Mouse (Mus musculus) stomach, postnatal 0 days (tissue): ENCODE data around the gene Jund. TPM values are rescaled to one million over a fixed set of nuclear protein-coding genes. Genes with fewer than 3 reads are reported as not detected.

Experiments
- ATAC-seq: fragments of 200-750 bp; cut with Nextera tagmentation; 2 replicates; pipeline ENCODE4 v1.8.0; 2017; ENCODE audit not compliant: low FRiP score, low TSS enrichment
- DNase-seq: peaks from one replicate; pipeline ENCODE4 v3.0.0-alpha.2; 2016; ENCODE audit warnings: low spot score
- H3K27ac ChIP-seq: fragments of 300-500 bp; sonication (generic); replicated peaks from 2 replicates; pipeline ENCODE4 v1.5.1; 2014; ENCODE audit warnings: mild to moderate bottlenecking, control low read depth
- H3K27me3 ChIP-seq: fragments of 300-500 bp; sonication (generic); 2 replicates; pipeline ENCODE4 v1.6.1; 2014; ENCODE audit warnings: low read length; ENCODE audit not compliant: control insufficient read depth, insufficient read depth
- H3K36me3 ChIP-seq: fragments of 300-500 bp; sonication (generic); 2 replicates; pipeline ENCODE4 v1.6.1; 2014; ENCODE audit warnings: low read length, mixed read lengths; ENCODE audit not compliant: control insufficient read depth, insufficient read depth
- H3K4me1 ChIP-seq: fragments of 300-500 bp; sonication (generic); replicated peaks from 2 replicates; pipeline ENCODE4 v1.6.1; 2014; ENCODE audit warnings: antibody characterized with exemption; ENCODE audit not compliant: control insufficient read depth, insufficient read depth
- H3K4me2 ChIP-seq: fragments of 300-500 bp; sonication (generic); replicated peaks from 2 replicates; pipeline ENCODE4 v1.6.1; 2014; ENCODE audit warnings: low read depth, mild to moderate bottlenecking, control low read depth, moderate library complexity
- H3K4me3 ChIP-seq: fragments of 300-500 bp; sonication (generic); 2 replicates; pipeline ENCODE4 v1.5.1; 2014; ENCODE audit warnings: low read depth, low read length, control low read depth
- H3K9ac ChIP-seq: fragments of 300-500 bp; sonication (generic); 2 replicates; pipeline ENCODE4 v1.6.1; 2014; ENCODE audit warnings: mild to moderate bottlenecking, low read length, control low read depth, mixed read lengths
- H3K9me3 ChIP-seq: fragments of 300-500 bp; sonication (generic); 2 replicates; pipeline ENCODE4 v1.6.1; 2016; ENCODE audit warnings: low read length; ENCODE audit not compliant: control insufficient read depth
- CTCF ChIP-seq: IDR thresholded peaks from 2 replicates; pipeline ENCODE4 v1.5.1; 2016; ENCODE audit warnings: antibody characterized with exemption, low read depth, mild to moderate bottlenecking, moderate library complexity
- EP300 ChIP-seq: optimal IDR thresholded peaks from 2 replicates; pipeline ENCODE3; 2016; ENCODE audit warnings: antibody characterized with exemption
- WGBS: fragments of 180-500 bp; shearing (Covaris S2); extraction: QIAGEN DNeasy Blood & Tissue Kit; methylation state at CpG from one replicate; pipeline ENCODE4 v1.1.7; 2014; 5-methylcytosine and 5-hydroxymethylcytosine counted together
- polyA plus RNA-seq: library from polyadenylated mRNA; unstranded; fragments of >200 nt; fragmentation: Nextera tagmentation; extraction: Ambion mirVana; gene quantifications from 2 replicates; pipeline ENCODE4 v1.2.1, GENCODE M21; 2015

Jund gene
- polyA plus RNA-seq, result 78.3 and 108 TPM in 2 replicates

GRCm38 (mm10) chr8:70698310-70699109 lies at the start of gene Jund:
Gene Jund (plus strand): TSS chr8:70698949.
- H3K27ac ChIP-seq, result peak within 1 kb of the TSS; percentile 100
- WGBS, result under 1% methylated on average over 51 of the region's 69 CpGs
- DNase-seq (peak; percentile 99), ATAC-seq (peak; percentile 87)
- no peaks in the 10 kb centered on the region for H3K9me3 ChIP-seq
- H3K4me1 ChIP-seq, result peaks cover 17% of the 10 kb centered on the region
- H3K36me3 ChIP-seq, result no peaks in the 10 kb centered on the region
- TF ChIP-seq CTCF, result peak; percentile 50
- peak; percentile 86 for TF ChIP-seq EP300
- no peaks in the 10 kb centered on the region for H3K27me3 ChIP-seq
- H3K9ac ChIP-seq, result peak within 1 kb of the TSS; percentile 99
- peak within 1 kb of the TSS; percentile 87 for H3K4me3 ChIP-seq
- peak within 1 kb of the TSS; percentile 62 for H3K4me2 ChIP-seq

- H3K4me1 ChIP-seq, result peaks cover 8% of the 10 kb centered on the region; the same call in 1 of the 2 replicates
- no peaks in the 10 kb centered on the region for H3K9me3 ChIP-seq
- no peak overlapping the region for H3K9ac ChIP-seq
- ATAC-seq, result peak; percentile 60
- peak overlapping the region; percentile 20; the same call in 1 of the 2 replicates for H3K27ac ChIP-seq
- TF ChIP-seq CTCF (no peak), EP300 (no peak)
- WGBS, result 37% methylated on average over 4 of the region's 4 CpGs
- no peak overlapping the region for H3K4me2 ChIP-seq
- peak; percentile 82 for DNase-seq
- peaks cover 6% of the 10 kb centered on the region; the same call in 1 of the 2 replicates for H3K36me3 ChIP-seq
- H3K4me3 ChIP-seq, result no peak overlapping the region
- no peaks in the 10 kb centered on the region for H3K27me3 ChIP-seq
Measured at GRCm38 (mm10) chr8:70649324-70649723, 49.4 kb upstream of the Jund start.

- 94% methylated on average over 17 of the region's 17 CpGs for WGBS
- no peak for ATAC-seq
Measured at GRCm38 (mm10) chr8:70650351-70650750, 48.4 kb upstream of the Jund start.

GRCm38 (mm10) chr8:70653226-70653625 lies 45.5 kb upstream of the Jund start:
- Histone ChIP-seq H3K27ac (no peak overlapping the region), H3K9me3 (no peaks in the 10 kb centered on the region), H3K4me2 (no peak overlapping the region), H3K4me3 (no peak overlapping the region), H3K27me3 (no peaks in the 10 kb centered on the region), H3K36me3 (peaks cover 14% of the 10 kb centered on the region), H3K4me1 (peaks cover 11% of the 10 kb centered on the region), H3K9ac (no peak overlapping the region)
- ATAC-seq (no peak), DNase-seq (peak; percentile 74)
- TF ChIP-seq CTCF (peak; percentile 90), EP300 (no peak)
- WGBS, result 54% methylated on average over 2 of the region's 2 CpGs

More at GRCm38 (mm10) chr8:70650351-70650750, 48.4 kb upstream of the Jund start:
- H3K9me3 ChIP-seq, result no peaks in the 10 kb centered on the region
- no peak overlapping the region for H3K4me2 ChIP-seq
- no peak for DNase-seq
- H3K9ac ChIP-seq, result no peak overlapping the region; the same call in 1 of the 2 replicates
- H3K27ac ChIP-seq, result no peak overlapping the region
- peaks cover 8% of the 10 kb centered on the region; the same call in 1 of the 2 replicates for H3K4me1 ChIP-seq
- H3K27me3 ChIP-seq, result no peaks in the 10 kb centered on the region
- H3K36me3 ChIP-seq, result peaks cover 10% of the 10 kb centered on the region; the same call in 1 of the 2 replicates
- no peak overlapping the region for H3K4me3 ChIP-seq
- TF ChIP-seq CTCF (no peak), EP300 (no peak)

GRCm38 (mm10) chr8:70654121-70654520 lies 44.6 kb upstream of the Jund start:
- no peak for ATAC-seq
- Histone ChIP-seq H3K4me1 (peaks cover 6% of the 10 kb centered on the region), H3K27me3 (no peaks in the 10 kb centered on the region), H3K9me3 (no peaks in the 10 kb centered on the region), H3K4me2 (no peak overlapping the region), H3K4me3 (no peak overlapping the region), H3K27ac (no peak overlapping the region), H3K9ac (no peak overlapping the region), H3K36me3 (peaks cover 14% of the 10 kb centered on the region)
- 56% methylated on average over 1 of the region's 1 CpGs for WGBS
- DNase-seq, result no peak
- no peak for TF ChIP-seq EP300
- no peak for TF ChIP-seq CTCF

GRCm38 (mm10) chr8:70655469-70655868 lies 43.3 kb upstream of the Jund start:
- H3K9ac ChIP-seq, result no peak overlapping the region
- no peaks in the 10 kb centered on the region for H3K9me3 ChIP-seq
- peaks cover 8% of the 10 kb centered on the region; the same call in 1 of the 2 replicates for H3K4me1 ChIP-seq
- no peak for ATAC-seq
- no peak for TF ChIP-seq CTCF
- TF ChIP-seq EP300, result no peak
- peaks cover 11% of the 10 kb centered on the region for H3K36me3 ChIP-seq
- no peaks in the 10 kb centered on the region for H3K27me3 ChIP-seq
- no peak overlapping the region for H3K27ac ChIP-seq
- no peak for DNase-seq
- H3K4me3 ChIP-seq, result no peak overlapping the region
- WGBS, result 67% methylated on average over 2 of the region's 2 CpGs
- H3K4me2 ChIP-seq, result no peak overlapping the region
